Mouse (Mus musculus): ENCODE measurements at regions not wholly inside any gene's neighbourhood (a gene's known extent, or its start where the extent isn't known, plus 50 kb on each side); places are given as distances from the start of the nearest gene placed in this dataset.

- no peak for TF ChIP-seq CTCF (IDR thresholded peaks at IDR 0.05; ENCODE audit: extremely low read depth, insufficient read length, insufficient replicate concordance, low read depth, low read length)
- no peak for TF ChIP-seq POLR2A (IDR thresholded peaks at IDR 0.05; ENCODE audit: low read depth, low read length)
Observed at GRCm38 (mm10) chr15:7572221-7572620, 174.0 kb upstream of the Egflam start.
